Mouse (Mus musculus): ENCODE data around the gene Nrarp. TPM values are rescaled to one million over a fixed set of nuclear protein-coding genes. Genes with fewer than 3 reads are reported as not detected.

Gene Nrarp
- not detected in 2 replicates for polyA plus RNA-seq (2012; ENCODE audit: insufficient read depth, insufficient read length, low replicate concordance, missing spikeins)

- under 1% methylated on average over 35 of the region's 35 CpGs for WGBS
- TF ChIP-seq CTCF (IDR thresholded peaks at IDR 0.05; ENCODE audit: insufficient read depth, low read depth, low read length), result 0 out of 2 replicates have a peak, but pooled peaks have one; percentile 29
- TF ChIP-seq POLR2A (IDR thresholded peaks at IDR 0.05; ENCODE audit: insufficient read depth, low read depth, low read length), result peak; percentile 45
- H3K4me1 ChIP-seq (ENCODE audit: control insufficient read depth, insufficient read depth, low read length), result peaks cover 44% of the 10 kb centered on the region
- peak within 1 kb of the TSS; percentile 53 for H3K4me3 ChIP-seq (ENCODE audit: insufficient read depth, low read depth, low read length)
- peak within 1 kb of the TSS; percentile 35 for H3K27ac ChIP-seq (ENCODE audit: insufficient read depth, low read depth, low read length)
Observed at GRCm38 (mm10) chr2:25180478-25180903, at the start of gene Nrarp. Gene Nrarp, plus strand, starts transcription at chr2:25180758.

- 74% methylated on average over 9 of the region's 9 CpGs for WGBS
- TF ChIP-seq CTCF (IDR thresholded peaks at IDR 0.05; ENCODE audit: insufficient read depth, low read depth, low read length), result no peak
- no peak for TF ChIP-seq POLR2A (IDR thresholded peaks at IDR 0.05; ENCODE audit: insufficient read depth, low read depth, low read length)
- H3K27ac ChIP-seq (ENCODE audit: insufficient read depth, low read depth, low read length), result no peak overlapping the region
- peaks cover 11% of the 10 kb centered on the region for H3K4me1 ChIP-seq (ENCODE audit: control insufficient read depth, insufficient read depth, low read length)
- H3K4me3 ChIP-seq (ENCODE audit: insufficient read depth, low read depth, low read length), result no peak overlapping the region
Observed at GRCm38 (mm10) chr2:25131601-25132000, 49.0 kb upstream of the Nrarp start.

GRCm38 (mm10) chr2:25137832-25138231 lies 42.7 kb upstream of the Nrarp start:
- no peak for TF ChIP-seq POLR2A (IDR thresholded peaks at IDR 0.05; ENCODE audit: insufficient read depth, low read depth, low read length)
- TF ChIP-seq CTCF (IDR thresholded peaks at IDR 0.05; ENCODE audit: insufficient read depth, low read depth, low read length), result no peak
- H3K4me1 ChIP-seq (ENCODE audit: control insufficient read depth, insufficient read depth, low read length), result no peaks in the 10 kb centered on the region
- H3K4me3 ChIP-seq (ENCODE audit: insufficient read depth, low read depth, low read length), result no peak overlapping the region
- 78% methylated on average over 6 of the region's 6 CpGs for WGBS
- no peak overlapping the region for H3K27ac ChIP-seq (ENCODE audit: insufficient read depth, low read depth, low read length)

- 83% methylated on average over 4 of the region's 4 CpGs for WGBS
- no peak for TF ChIP-seq POLR2A (IDR thresholded peaks at IDR 0.05; ENCODE audit: insufficient read depth, low read depth, low read length)
- no peak for TF ChIP-seq CTCF (IDR thresholded peaks at IDR 0.05; ENCODE audit: insufficient read depth, low read depth, low read length)
- Histone ChIP-seq H3K27ac (ENCODE audit: insufficient read depth, low read depth, low read length) (no peak overlapping the region), H3K4me3 (ENCODE audit: insufficient read depth, low read depth, low read length) (no peak overlapping the region), H3K4me1 (ENCODE audit: control insufficient read depth, insufficient read depth, low read length) (no peaks in the 10 kb centered on the region)
Observed at GRCm38 (mm10) chr2:25141185-25141584, 39.4 kb upstream of the Nrarp start.

GRCm38 (mm10) chr2:25141921-25142320 lies 38.6 kb upstream of the Nrarp start:
- no peaks in the 10 kb centered on the region for H3K4me1 ChIP-seq (ENCODE audit: control insufficient read depth, insufficient read depth, low read length)
- TF ChIP-seq POLR2A (IDR thresholded peaks at IDR 0.05; ENCODE audit: insufficient read depth, low read depth, low read length) (no peak), CTCF (IDR thresholded peaks at IDR 0.05; ENCODE audit: insufficient read depth, low read depth, low read length) (no peak)
- no peak overlapping the region for H3K27ac ChIP-seq (ENCODE audit: insufficient read depth, low read depth, low read length)
- 91% methylated on average over 5 of the region's 5 CpGs for WGBS
- no peak overlapping the region for H3K4me3 ChIP-seq (ENCODE audit: insufficient read depth, low read depth, low read length)

- Histone ChIP-seq H3K4me3 (ENCODE audit: insufficient read depth, low read depth, low read length) (no peak overlapping the region), H3K4me1 (ENCODE audit: control insufficient read depth, insufficient read depth, low read length) (no peaks in the 10 kb centered on the region), H3K27ac (ENCODE audit: insufficient read depth, low read depth, low read length) (no peak overlapping the region)
- WGBS, result 84% methylated on average over 6 of the region's 6 CpGs
- TF ChIP-seq POLR2A (IDR thresholded peaks at IDR 0.05; ENCODE audit: insufficient read depth, low read depth, low read length) (no peak), CTCF (IDR thresholded peaks at IDR 0.05; ENCODE audit: insufficient read depth, low read depth, low read length) (no peak)
Observed at GRCm38 (mm10) chr2:25145346-25145745, 35.2 kb upstream of the Nrarp start.

GRCm38 (mm10) chr2:25147398-25147797 lies 33.2 kb upstream of the Nrarp start:
- no peaks in the 10 kb centered on the region for H3K4me1 ChIP-seq (ENCODE audit: control insufficient read depth, insufficient read depth, low read length)
- TF ChIP-seq POLR2A (IDR thresholded peaks at IDR 0.05; ENCODE audit: insufficient read depth, low read depth, low read length), result no peak
- no peak for TF ChIP-seq CTCF (IDR thresholded peaks at IDR 0.05; ENCODE audit: insufficient read depth, low read depth, low read length)
- WGBS, result 90% methylated on average over 5 of the region's 5 CpGs
- H3K27ac ChIP-seq (ENCODE audit: insufficient read depth, low read depth, low read length), result no peak overlapping the region
- H3K4me3 ChIP-seq (ENCODE audit: insufficient read depth, low read depth, low read length), result no peak overlapping the region

- H3K4me3 ChIP-seq (ENCODE audit: insufficient read depth, low read depth, low read length), result no peak overlapping the region
- no peak for TF ChIP-seq POLR2A (IDR thresholded peaks at IDR 0.05; ENCODE audit: insufficient read depth, low read depth, low read length)
- no peak for TF ChIP-seq CTCF (IDR thresholded peaks at IDR 0.05; ENCODE audit: insufficient read depth, low read depth, low read length)
- 90% methylated on average over 5 of the region's 5 CpGs for WGBS
- no peak overlapping the region for H3K27ac ChIP-seq (ENCODE audit: insufficient read depth, low read depth, low read length)
- H3K4me1 ChIP-seq (ENCODE audit: control insufficient read depth, insufficient read depth, low read length), result no peaks in the 10 kb centered on the region
Observed at GRCm38 (mm10) chr2:25147892-25148291, 32.7 kb upstream of the Nrarp start.

- TF ChIP-seq POLR2A (IDR thresholded peaks at IDR 0.05; ENCODE audit: insufficient read depth, low read depth, low read length), result no peak
- TF ChIP-seq CTCF (IDR thresholded peaks at IDR 0.05; ENCODE audit: insufficient read depth, low read depth, low read length), result no peak
- 80% methylated on average over 2 of the region's 2 CpGs for WGBS
- H3K4me1 ChIP-seq (ENCODE audit: control insufficient read depth, insufficient read depth, low read length), result no peaks in the 10 kb centered on the region
Observed at GRCm38 (mm10) chr2:25149643-25150042, 30.9 kb upstream of the Nrarp start.

More at GRCm38 (mm10) chr2:25149643-25150042, 30.9 kb upstream of the Nrarp start:
- no peak overlapping the region for H3K4me3 ChIP-seq (ENCODE audit: insufficient read depth, low read depth, low read length)
- no peak overlapping the region for H3K27ac ChIP-seq (ENCODE audit: insufficient read depth, low read depth, low read length)
